Mouse (Mus musculus) forebrain, embryonic 12.5 days (tissue): ENCODE data around the gene Gcgr. TPM values are rescaled to one million over a fixed set of nuclear protein-coding genes. Genes with fewer than 3 reads are reported as not detected.

Experiments used
- ATAC-seq: fragments of 200-750 bp; cut with Nextera tagmentation; 2 replicates; pipeline ENCODE4 v1.8.0; 2017; ENCODE audit warnings: moderate TSS enrichment; ENCODE audit not compliant: low FRiP score
- H3K27ac ChIP-seq: fragments of 300-500 bp; sonication (generic); 2 replicates; pipeline ENCODE4 v1.5.1; 2016; ENCODE audit warnings: mild to moderate bottlenecking
- H3K27me3 ChIP-seq: fragments of 300-500 bp; sonication (generic); 2 replicates; pipeline ENCODE4 v1.6.1; 2016; ENCODE audit warnings: mild to moderate bottlenecking
- H3K36me3 ChIP-seq: fragments of 300-500 bp; sonication (generic); replicated peaks from 2 replicates; pipeline ENCODE4 v1.6.1; 2016; ENCODE audit warnings: mild to moderate bottlenecking
- H3K4me1 ChIP-seq: fragments of 300-500 bp; sonication (generic); 2 replicates; pipeline ENCODE4 v1.6.1; 2016
- H3K4me2 ChIP-seq: fragments of 300-500 bp; sonication (generic); 2 replicates; pipeline ENCODE4 v1.6.1; 2016; ENCODE audit warnings: mild to moderate bottlenecking, moderate library complexity
- H3K4me3 ChIP-seq: fragments of 300-500 bp; sonication (generic); replicated peaks from 2 replicates; pipeline ENCODE4 v1.5.1; 2016; ENCODE audit warnings: mild to moderate bottlenecking
- H3K9ac ChIP-seq: fragments of 300-500 bp; sonication (generic); 2 replicates; pipeline ENCODE4 v1.6.1; 2016; ENCODE audit warnings: mild to moderate bottlenecking
- H3K9me3 ChIP-seq: fragments of 300-500 bp; sonication (generic); 2 replicates; pipeline ENCODE4 v1.6.1; 2016
- WGBS: fragments of 180-500 bp; shearing (Covaris S2); methylation state at CpG from one replicate; pipeline ENCODE4 v1.1.7; 2016; 5-methylcytosine and 5-hydroxymethylcytosine counted together
- polyA plus RNA-seq: library from polyadenylated mRNA; unstranded; fragments of >200 nt; fragmentation: Nextera tagmentation; extraction: Ambion mirVana; gene quantifications from 2 replicates; pipeline ENCODE4 v1.2.1, GENCODE M21; 2016

The Gcgr gene
- polyA plus RNA-seq, 1 experiment from 2014 or later, result 0.09 TPM

DNA sequence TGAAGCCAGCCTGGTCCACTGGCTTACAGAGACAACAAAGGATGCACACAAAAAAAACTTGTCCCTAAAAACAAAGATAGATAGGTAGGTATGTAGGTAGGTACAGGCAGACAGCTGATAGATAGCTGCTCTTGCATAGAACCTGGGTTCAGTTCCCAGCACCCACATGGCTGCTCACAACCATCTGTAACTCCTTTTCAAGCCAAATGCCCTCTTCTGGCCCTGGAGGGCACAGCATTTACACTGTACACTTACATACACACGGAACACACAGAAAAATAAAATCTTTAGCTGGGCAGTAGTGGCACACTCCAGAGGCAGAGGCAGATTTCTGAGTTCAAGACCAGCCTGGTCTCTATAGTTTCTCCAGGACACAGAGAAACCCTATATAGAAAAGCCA is 53.4 kb downstream of the Gcgr start:
- WGBS, result 100% methylated on average over 1 of the region's 1 CpGs
- Histone ChIP-seq H3K9ac (no peak overlapping the region), H3K36me3 (peaks cover 62% of the 10 kb centered on the region), H3K27ac (no peak overlapping the region), H3K27me3 (no peaks in the 10 kb centered on the region), H3K4me3 (no peak overlapping the region), H3K4me2 (no peak overlapping the region), H3K9me3 (0 out of 2 replicates have a peak, but pooled peaks cover 4% of the 10 kb centered on the region), H3K4me1 (peaks cover 25% of the 10 kb centered on the region)
- no peak for ATAC-seq

DNA sequence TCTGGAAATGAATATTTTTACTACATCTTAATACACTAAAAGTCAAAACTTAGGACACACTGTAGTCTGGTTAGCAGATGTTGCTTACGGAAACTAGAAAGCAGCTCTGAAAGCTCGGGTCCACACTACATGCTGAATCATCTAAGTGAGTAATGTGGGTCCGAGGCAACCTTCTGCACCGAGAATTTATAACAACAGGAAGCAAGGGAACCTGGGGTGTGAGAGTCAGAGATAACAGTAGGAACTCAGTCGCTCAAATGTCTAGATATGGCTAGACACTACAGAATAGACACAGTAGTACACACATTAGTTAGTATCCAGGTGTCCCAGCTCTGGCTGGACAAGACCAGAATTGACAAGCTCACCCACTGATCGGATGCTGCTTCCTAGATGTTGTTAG is 58.0 kb downstream of the Gcgr start:
- H3K9ac ChIP-seq, result no peak overlapping the region
- no peak overlapping the region for H3K4me2 ChIP-seq
- H3K4me3 ChIP-seq, result no peak overlapping the region
- no peaks in the 10 kb centered on the region for H3K4me1 ChIP-seq
- H3K9me3 ChIP-seq, result 0 out of 2 replicates have a peak, but pooled peaks cover 4% of the 10 kb centered on the region
- no peak for ATAC-seq
- 96% methylated on average over 6 of the region's 6 CpGs for WGBS
- peaks cover 97% of the 10 kb centered on the region for H3K36me3 ChIP-seq
- no peak overlapping the region for H3K27ac ChIP-seq
- H3K27me3 ChIP-seq, result no peaks in the 10 kb centered on the region

Other genes starting within 250 kb of the Gcgr start
- gene Actg1, start 182.2 kb upstream of the Gcgr start, polyA plus RNA-seq, result 2,923 and 2,975 TPM in 2 replicates
- 0.82 and 0.91 TPM in 2 replicates for gene Fscn2, start 169.2 kb upstream of the Gcgr start, polyA plus RNA-seq
- gene Faap100, start 151.9 kb upstream of the Gcgr start, polyA plus RNA-seq, result 47.3 and 47.4 TPM in 2 replicates
- 49.2 and 50.8 TPM in 2 replicates for gene Nploc4, start 93.0 kb upstream of the Gcgr start, polyA plus RNA-seq
- 0.18 TPM in 1 of 2 replicates, not detected in the other for gene Tspan10, start 88.1 kb upstream of the Gcgr start, polyA plus RNA-seq
- gene Pde6g, start 77.2 kb upstream of the Gcgr start, polyA plus RNA-seq, result 0.17 and 0.38 TPM in 2 replicates
- gene Oxld1, start 72.6 kb upstream of the Gcgr start, polyA plus RNA-seq, result 8.6 and 10.9 TPM in 2 replicates
- 34.5 and 35.4 TPM in 2 replicates for gene Ccdc137, start 72.6 kb upstream of the Gcgr start, polyA plus RNA-seq
- 48.2 and 50.1 TPM in 2 replicates for gene Arl16, start 63.1 kb upstream of the Gcgr start, polyA plus RNA-seq
- 130 and 135 TPM in 2 replicates for gene Mrpl12, start 46.1 kb upstream of the Gcgr start, polyA plus RNA-seq
- gene Slc25a10, start 38.9 kb upstream of the Gcgr start, polyA plus RNA-seq, result 43.4 and 46.0 TPM in 2 replicates
- gene Mcrip1, start 19.0 kb downstream of the Gcgr start, polyA plus RNA-seq, result 209 and 214 TPM in 2 replicates
- not detected in 2 replicates for gene Ppp1r27, start 20.4 kb downstream of the Gcgr start, polyA plus RNA-seq
- 334 and 362 TPM in 2 replicates for gene P4hb, start 42.6 kb downstream of the Gcgr start, polyA plus RNA-seq
- gene Arhgdia, start 50.9 kb downstream of the Gcgr start, polyA plus RNA-seq, result 496 and 513 TPM in 2 replicates
- gene Alyref, start 67.7 kb downstream of the Gcgr start, polyA plus RNA-seq, result 561 and 697 TPM in 2 replicates
- 179 and 186 TPM in 2 replicates for gene Anapc11, start 67.7 kb downstream of the Gcgr start, polyA plus RNA-seq
- 0.40 TPM in 1 of 2 replicates, not detected in the other for gene Npb, start 77.8 kb downstream of the Gcgr start, polyA plus RNA-seq
- 139 and 142 TPM in 2 replicates for gene Pcyt2, start 87.2 kb downstream of the Gcgr start, polyA plus RNA-seq
- 43.1 and 43.3 TPM in 2 replicates for gene Sirt7, start 94.5 kb downstream of the Gcgr start, polyA plus RNA-seq
- 30.9 and 32.9 TPM in 2 replicates for gene Mafg, start 102.9 kb downstream of the Gcgr start, polyA plus RNA-seq
- gene Pycr1, start 113.1 kb downstream of the Gcgr start, polyA plus RNA-seq, result 32.5 and 32.8 TPM in 2 replicates
- gene Myadml2, start 117.5 kb downstream of the Gcgr start, polyA plus RNA-seq, result not detected in 2 replicates
- 0.13 and 0.49 TPM in 2 replicates for gene Notum, start 130.5 kb downstream of the Gcgr start, polyA plus RNA-seq
- 132 and 145 TPM in 2 replicates for gene Aspscr1, start 142.3 kb downstream of the Gcgr start, polyA plus RNA-seq
- gene Cenpx, start 183.0 kb downstream of the Gcgr start, polyA plus RNA-seq, result 125 and 127 TPM in 2 replicates
- 73.8 and 74.7 TPM in 2 replicates for gene Lrrc45, start 183.2 kb downstream of the Gcgr start, polyA plus RNA-seq
- gene Rac3, start 190.8 kb downstream of the Gcgr start, polyA plus RNA-seq, result 48.3 and 48.5 TPM in 2 replicates
- 9.1 and 9.2 TPM in 2 replicates for gene Dcxr, start 196.6 kb downstream of the Gcgr start, polyA plus RNA-seq
- gene Cbr2, start 201.4 kb downstream of the Gcgr start, polyA plus RNA-seq, result 0.67 and 0.95 TPM in 2 replicates
- gene Hmga1b, start 232.1 kb downstream of the Gcgr start, polyA plus RNA-seq, result 5.2 and 6.1 TPM in 2 replicates